Mouse (Mus musculus) forebrain, embryonic 16.5 days (tissue): ENCODE data around the gene Myo3b. TPM values are rescaled to one million over a fixed set of nuclear protein-coding genes. Genes with fewer than 3 reads are reported as not detected.

Source experiments
- ATAC-seq: fragments of 200-750 bp; cut with Nextera tagmentation; 2 replicates; pipeline ENCODE4 v1.8.0; 2017; ENCODE audit warnings: mild to moderate bottlenecking, moderate library complexity
- H3K27ac ChIP-seq: fragments of 300-500 bp; sonication (generic); 2 replicates; pipeline ENCODE4 v1.5.1; 2014; ENCODE audit warnings: low read length, control low read depth
- H3K27me3 ChIP-seq: fragments of 300-500 bp; sonication (generic); replicated peaks from 2 replicates; pipeline ENCODE4 v1.6.1; 2014; ENCODE audit warnings: low read length; ENCODE audit not compliant: control insufficient read depth, insufficient read depth
- H3K36me3 ChIP-seq: fragments of 300-500 bp; sonication (generic); 2 replicates; pipeline ENCODE4 v1.6.1; 2014; ENCODE audit not compliant: control insufficient read depth, insufficient read depth
- H3K4me1 ChIP-seq: fragments of 300-500 bp; sonication (generic); replicated peaks from 2 replicates; pipeline ENCODE4 v1.6.1; 2014; ENCODE audit warnings: low read length; ENCODE audit not compliant: control insufficient read depth, insufficient read depth
- H3K4me2 ChIP-seq: fragments of 300-500 bp; sonication (generic); 2 replicates; pipeline ENCODE4 v1.6.1; 2014; ENCODE audit warnings: mild to moderate bottlenecking, low read length, control low read depth
- H3K4me3 ChIP-seq: fragments of 300-500 bp; sonication (generic); replicated peaks from 2 replicates; pipeline ENCODE4 v1.5.1; 2014; ENCODE audit warnings: mild to moderate bottlenecking, low read length, control low read depth
- H3K9ac ChIP-seq: fragments of 300-500 bp; sonication (generic); replicated peaks from 2 replicates; pipeline ENCODE4 v1.6.1; 2014; ENCODE audit warnings: low read depth, low read length, control low read depth
- H3K9me3 ChIP-seq: fragments of 300-500 bp; sonication (generic); 2 replicates; pipeline ENCODE4 v1.6.1; 2016; ENCODE audit warnings: low read length; ENCODE audit not compliant: control insufficient read depth
- WGBS: fragments of 180-500 bp; shearing (Covaris S2); extraction: QIAGEN DNeasy Blood & Tissue Kit; methylation state at CpG from one replicate; pipeline ENCODE4 v1.1.7; 2014; 5-methylcytosine and 5-hydroxymethylcytosine counted together
- polyA plus RNA-seq: library from polyadenylated mRNA; unstranded; fragments of >200 nt; fragmentation: Nextera tagmentation; extraction: Ambion mirVana; gene quantifications from 2 replicates; pipeline ENCODE4 v1.2.1, GENCODE M21; 2015

The Myo3b gene
- polyA plus RNA-seq, 1 experiment from 2014 or later = 0.34 TPM

- Histone ChIP-seq H3K4me3 (no peak overlapping the region), H3K27me3 (no peaks in the 10 kb centered on the region), H3K27ac (peak overlapping the region; percentile 17; the same call in 1 of the 2 replicates), H3K4me2 (no peak overlapping the region), H3K36me3 (no peaks in the 10 kb centered on the region), H3K4me1 (peaks cover 28% of the 10 kb centered on the region), H3K9ac (no peak overlapping the region), H3K9me3 (no peaks in the 10 kb centered on the region)
- WGBS = 75% methylated on average over 8 of the region's 8 CpGs
- ATAC-seq = peak; percentile 36; the same call in 1 of the 2 replicates
Observed at GRCm38 (mm10) chr2:70261703-70262564, 223.0 kb downstream of the Myo3b start.

- H3K9ac ChIP-seq = 0 out of 2 replicates have a peak overlapping the region, but pooled peaks have one; percentile 22
- WGBS = 41% methylated on average over 9 of the region's 9 CpGs
- no peaks in the 10 kb centered on the region for H3K36me3 ChIP-seq
- ATAC-seq = peak; percentile 52
- no peak overlapping the region for H3K4me2 ChIP-seq
- H3K9me3 ChIP-seq = no peaks in the 10 kb centered on the region
- no peak overlapping the region for H3K4me3 ChIP-seq
- peaks cover 28% of the 10 kb centered on the region for H3K4me1 ChIP-seq
- peak overlapping the region; percentile 23; the same call in 1 of the 2 replicates for H3K27ac ChIP-seq
- no peaks in the 10 kb centered on the region for H3K27me3 ChIP-seq
Observed at GRCm38 (mm10) chr2:70262565-70263082, 223.7 kb downstream of the Myo3b start.

GRCm38 (mm10) chr2:70278425-70279277 is 239.7 kb downstream of the Myo3b start:
- Histone ChIP-seq H3K27ac (no peak overlapping the region), H3K9ac (no peak overlapping the region), H3K9me3 (no peaks in the 10 kb centered on the region), H3K4me2 (no peak overlapping the region), H3K27me3 (no peaks in the 10 kb centered on the region), H3K36me3 (no peaks in the 10 kb centered on the region), H3K4me3 (no peak overlapping the region), H3K4me1 (no peaks in the 10 kb centered on the region)
- WGBS = 27% methylated on average over 13 of the region's 13 CpGs
- peak; percentile 33; the same call in 1 of the 2 replicates for ATAC-seq

- no peaks in the 10 kb centered on the region for H3K36me3 ChIP-seq
- H3K9ac ChIP-seq = no peak overlapping the region
- H3K4me1 ChIP-seq = no peaks in the 10 kb centered on the region
- no peak overlapping the region for H3K27ac ChIP-seq
- ATAC-seq = no peak
- H3K4me3 ChIP-seq = no peak overlapping the region
- H3K4me2 ChIP-seq = no peak overlapping the region
- 69% methylated on average over 1 of the region's 1 CpGs for whole genome bisulfite sequencing
- no peaks in the 10 kb centered on the region for H3K9me3 ChIP-seq
- H3K27me3 ChIP-seq = no peaks in the 10 kb centered on the region
Observed at GRCm38 (mm10) chr2:70284109-70284508, 245.2 kb downstream of the Myo3b start.

GRCm38 (mm10) chr2:70291063-70291462 is 252.1 kb downstream of the Myo3b start:
- no peak overlapping the region for H3K4me2 ChIP-seq
- no peak overlapping the region for H3K4me3 ChIP-seq
- no peaks in the 10 kb centered on the region for H3K4me1 ChIP-seq
- no peaks in the 10 kb centered on the region for H3K36me3 ChIP-seq
- WGBS = 58% methylated on average over 5 of the region's 5 CpGs
- no peaks in the 10 kb centered on the region for H3K9me3 ChIP-seq
- ATAC-seq = no peak
- H3K9ac ChIP-seq = no peak overlapping the region
- no peak overlapping the region for H3K27ac ChIP-seq
- no peaks in the 10 kb centered on the region for H3K27me3 ChIP-seq

- no peak overlapping the region for H3K4me2 ChIP-seq
- no peaks in the 10 kb centered on the region for H3K4me1 ChIP-seq
- H3K36me3 ChIP-seq = no peaks in the 10 kb centered on the region
- 74% methylated on average over 3 of the region's 3 CpGs for WGBS
- no peak for ATAC-seq
- no peaks in the 10 kb centered on the region for H3K27me3 ChIP-seq
- H3K4me3 ChIP-seq = no peak overlapping the region
- no peak overlapping the region for H3K9ac ChIP-seq
- H3K9me3 ChIP-seq = no peaks in the 10 kb centered on the region
- no peak overlapping the region for H3K27ac ChIP-seq
Observed at GRCm38 (mm10) chr2:70292776-70293175, 253.8 kb downstream of the Myo3b start.

- H3K4me1 ChIP-seq = no peaks in the 10 kb centered on the region
- H3K4me2 ChIP-seq = no peak overlapping the region
- H3K27me3 ChIP-seq = no peaks in the 10 kb centered on the region
- H3K4me3 ChIP-seq = no peak overlapping the region
- peaks cover 6% of the 10 kb centered on the region; the same call in 1 of the 2 replicates for H3K9me3 ChIP-seq
- H3K9ac ChIP-seq = no peak overlapping the region
- H3K27ac ChIP-seq = no peak overlapping the region
- ATAC-seq = no peak
- H3K36me3 ChIP-seq = no peaks in the 10 kb centered on the region
Observed at GRCm38 (mm10) chr2:70302905-70303304, 264.0 kb downstream of the Myo3b start.

GRCm38 (mm10) chr2:70315125-70315524 is 276.2 kb downstream of the Myo3b start:
- no peaks in the 10 kb centered on the region for H3K9me3 ChIP-seq
- H3K27ac ChIP-seq = no peak overlapping the region
- no peak overlapping the region for H3K4me2 ChIP-seq
- no peaks in the 10 kb centered on the region for H3K36me3 ChIP-seq
- no peaks in the 10 kb centered on the region for H3K27me3 ChIP-seq
- peaks cover 30% of the 10 kb centered on the region for H3K4me1 ChIP-seq
- 51% methylated on average over 9 of the region's 9 CpGs for WGBS
- no peak overlapping the region for H3K9ac ChIP-seq
- 0 out of 2 replicates have a peak, but pooled peaks have one; percentile 41 for ATAC-seq
- H3K4me3 ChIP-seq = no peak overlapping the region

GRCm38 (mm10) chr2:70315734-70316133 is 276.8 kb downstream of the Myo3b start:
- H3K4me2 ChIP-seq = no peak overlapping the region
- no peaks in the 10 kb centered on the region for H3K36me3 ChIP-seq
- no peak for ATAC-seq
- 85% methylated on average over 3 of the region's 3 CpGs for WGBS
- no peak overlapping the region for H3K27ac ChIP-seq
- H3K9ac ChIP-seq = no peak overlapping the region
- no peaks in the 10 kb centered on the region for H3K9me3 ChIP-seq
- H3K27me3 ChIP-seq = no peaks in the 10 kb centered on the region
- H3K4me3 ChIP-seq = no peak overlapping the region
- H3K4me1 ChIP-seq = peaks cover 30% of the 10 kb centered on the region
